Mouse (Mus musculus): ENCODE measurements around the gene Alpl.

DNA sequence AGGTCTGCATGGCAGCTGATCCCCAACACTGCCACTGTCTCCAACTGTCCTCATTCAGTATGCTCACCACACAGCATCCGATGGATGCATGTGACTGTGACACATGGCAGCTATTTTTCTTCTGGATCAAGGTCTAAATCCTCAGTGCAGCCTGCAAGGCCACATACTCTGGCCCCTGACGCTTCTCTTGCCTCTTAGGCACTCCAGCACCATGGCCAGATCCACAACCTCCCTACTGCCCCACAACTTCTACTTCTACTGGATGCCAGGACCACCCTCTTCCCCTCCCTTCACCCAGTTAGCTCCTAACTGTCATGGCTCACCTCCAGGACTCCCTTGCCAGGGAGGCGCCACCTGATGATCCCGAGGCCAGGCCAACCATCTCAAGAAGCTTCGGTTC lies 43.3 kb upstream of the Alpl start:
- TF ChIP-seq E2F4 (IDR thresholded peaks at IDR 0.05; ENCODE audit: insufficient read depth), result no peak
- TF ChIP-seq POLR2A (IDR thresholded peaks at IDR 0.05; ENCODE audit: insufficient read length, low read depth), result no peak

Data from myocyte (in vitro differentiated cells).